ENCODE assay signal across 16 mouse cellular contexts in genomic region chr7:39841988-39842387, GRCm38 (mm10).
"Had no signal": no experiment of that assay in that cellular context is flagged by ENCODE, and none has a peak within 500 bp of the region (broad histone marks: within the 10 kb centered on the region; RNA-seq: fewer than 3 reads in every experiment).

No protein-coding gene starts in this region.

- H3K4me3 ChIP-seq: neural tube, embryonic 13.5 days; neural tube, embryonic 15.5 days; stomach, embryonic 15.5 days had no signal

- DNase-seq: retina, postnatal 1 day; right cerebral cortex, adult 18-20 months; right cerebral cortex, postnatal 14 days; right cerebral cortex, postnatal 25 days; right cerebral cortex, postnatal 4 days; spleen, adult 18-20 months; thymus, adult 18-20 months; thymus, adult 2 months; thymus, postnatal 14 days; thymus, postnatal 25 days; thymus, postnatal 36 days; thymus, postnatal 4 days had no signal

- H3K36me3 ChIP-seq: neural tube, embryonic 13.5 days; neural tube, embryonic 15.5 days; stomach, embryonic 15.5 days had no signal

- H3K9ac ChIP-seq: neural tube, embryonic 13.5 days; neural tube, embryonic 15.5 days; stomach, embryonic 15.5 days had no signal

- H3K27me3 ChIP-seq: neural tube, embryonic 13.5 days; neural tube, embryonic 15.5 days; stomach, embryonic 15.5 days had no signal

- H3K9me3 ChIP-seq: neural tube, embryonic 13.5 days; neural tube, embryonic 15.5 days; stomach, embryonic 15.5 days had no signal

- H3K27ac ChIP-seq: neural tube, embryonic 13.5 days; neural tube, embryonic 15.5 days; stomach, embryonic 15.5 days; stomach, postnatal 0 days had no signal

- H3K4me2 ChIP-seq: neural tube, embryonic 13.5 days; neural tube, embryonic 15.5 days; stomach, embryonic 15.5 days had no signal

- H3K4me1 ChIP-seq: neural tube, embryonic 13.5 days; neural tube, embryonic 15.5 days; stomach, embryonic 15.5 days had no signal
